Mouse (Mus musculus): ENCODE measurements at regions not wholly inside any gene's neighbourhood (a gene's known extent, or its start where the extent isn't known, plus 50 kb on each side); places are given as distances from the start of the nearest gene placed in this dataset.

GRCm38 (mm10) chr10:37788049-37788448, 649.3 kb upstream of the Marcks start:
- Histone ChIP-seq H3K9ac (ENCODE audit: control insufficient read depth, low read depth, low read length, poor library complexity, severe bottlenecking) (no peak overlapping the region), H3K36me3 (ENCODE audit: control insufficient read depth in 1 of 2, insufficient read depth in 2 of 2, low read length in 2 of 2) (no peaks in the 10 kb centered on the region), H3K27me3 (ENCODE audit: control insufficient read depth in 1 of 2, insufficient read depth in 2 of 2, low read length in 2 of 2) (no peaks in the 10 kb centered on the region), H3K27ac (ENCODE audit: control insufficient read depth, low read depth, low read length) (no peak overlapping the region), H3K4me1 (ENCODE audit: control insufficient read depth in 1 of 2, insufficient read depth in 2 of 2, low read length in 2 of 2) (no peaks in the 10 kb centered on the region), H3K9me3 (replicated peaks; ENCODE audit: insufficient read depth, low read length) (no peaks in the 10 kb centered on the region), H3K4me3 (ENCODE audit: control insufficient read depth in 1 of 2, insufficient read depth in 1 of 2, low read depth in 2 of 2, low read length in 2 of 2) (no peak overlapping the region), H3K79me2 (ENCODE audit: control insufficient read depth, insufficient read depth, low read length, poor library complexity) (no peaks in the 10 kb centered on the region)
- DNase-seq (ENCODE audit: low read depth, low spot score): no peak
- TF ChIP-seq UBTF (IDR thresholded peaks at IDR 0.05; ENCODE audit: borderline replicate concordance, insufficient read depth, low read depth, low read length) (no peak), MAX (IDR thresholded peaks at IDR 0.05; ENCODE audit: low read length) (no peak), E2F4 (IDR thresholded peaks at IDR 0.05; ENCODE audit: borderline replicate concordance, low read depth, low read length) (no peak), HCFC1 (IDR thresholded peaks at IDR 0.05; ENCODE audit: low read depth, low read length) (no peak), MEF2A (IDR thresholded peaks at IDR 0.05; ENCODE audit: extremely low read depth, insufficient replicate concordance, low read depth, low read length, poor library complexity, severe bottlenecking) (no peak), RAD21 (IDR thresholded peaks at IDR 0.05; ENCODE audit: low read depth, low read length) (no peak), POLR2AphosphoS2 (IDR thresholded peaks at IDR 0.05; ENCODE audit: low read length) (no peak), CHD1 (IDR thresholded peaks at IDR 0.05; ENCODE audit: low read depth, low read length) (no peak), MYB (IDR thresholded peaks at IDR 0.05; ENCODE audit: low read depth, low read length) (no peak), SMC3 (IDR thresholded peaks at IDR 0.05; ENCODE audit: low read depth, low read length) (no peak), RCOR1 (IDR thresholded peaks at IDR 0.05; ENCODE audit: low read depth, low read length) (no peak)

DNA sequence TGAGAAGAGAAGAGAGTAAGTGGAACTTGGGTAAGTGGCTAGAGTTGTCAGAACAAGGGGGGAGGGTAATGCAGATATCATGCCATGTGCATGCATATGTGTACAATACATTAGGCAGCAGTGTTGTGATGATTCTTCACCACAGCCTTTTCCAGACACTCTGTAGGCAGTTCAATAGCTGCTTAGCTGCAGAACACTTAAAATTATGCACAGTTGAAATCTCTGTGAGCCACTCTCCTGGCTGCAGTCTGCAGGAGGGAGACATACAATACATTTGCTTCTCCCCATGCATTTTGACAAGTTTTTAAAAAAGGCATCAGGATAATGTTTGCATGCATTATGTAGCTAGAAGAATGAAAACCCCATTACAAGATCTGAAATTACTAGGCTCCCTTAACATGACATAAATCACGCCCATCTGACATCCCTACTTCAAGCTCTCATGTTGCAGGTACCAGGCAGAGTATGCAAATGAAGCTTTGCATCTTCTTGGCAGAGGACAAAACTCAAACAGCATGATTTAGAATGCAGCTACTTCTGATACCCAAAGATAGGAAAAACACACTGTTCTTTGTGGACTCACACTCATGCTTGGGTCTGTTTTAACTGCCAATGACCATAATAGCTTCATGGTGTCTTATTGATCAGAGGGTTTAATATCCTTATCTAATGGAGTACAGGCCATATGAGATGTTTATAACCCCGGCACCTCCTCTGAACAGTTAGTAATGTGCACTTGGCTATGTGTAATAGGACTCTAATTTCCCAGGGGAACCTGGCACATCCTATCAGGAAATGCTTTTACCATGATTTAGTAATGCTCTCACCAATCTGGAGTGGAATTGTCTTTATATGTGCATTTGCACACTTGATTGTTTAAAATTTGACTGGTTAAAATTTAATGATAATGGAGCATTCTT, 640.9 kb upstream of the Marcks start:
- H3K4me1 ChIP-seq (ENCODE audit: control insufficient read depth in 1 of 2, insufficient read depth in 2 of 2, low read length in 2 of 2): no peaks in the 10 kb centered on the region
- H3K36me3 ChIP-seq (ENCODE audit: control insufficient read depth in 1 of 2, insufficient read depth in 2 of 2, low read length in 2 of 2): no peaks in the 10 kb centered on the region
- TF ChIP-seq ETS1 (IDR thresholded peaks at IDR 0.05; ENCODE audit: low read depth, low read length) (no peak), SIN3A (IDR thresholded peaks at IDR 0.05; ENCODE audit: low read length) (no peak), USF1 (IDR thresholded peaks at IDR 0.05; ENCODE audit: low read depth, low read length) (no peak), UBTF (IDR thresholded peaks at IDR 0.05; ENCODE audit: borderline replicate concordance, insufficient read depth, low read depth, low read length) (no peak), NELFE (IDR thresholded peaks at IDR 0.05; ENCODE audit: low read depth, low read length) (no peak), KAT2A (conservative IDR thresholded peaks at IDR 0.05; ENCODE audit: low read depth, low read length) (no peak), NRF1 (IDR thresholded peaks at IDR 0.05; ENCODE audit: insufficient read depth, low read depth, low read length, poor library complexity, severe bottlenecking) (no peak), MAZ (IDR thresholded peaks at IDR 0.05; ENCODE audit: low read depth, low read length) (no peak), SMC3 (IDR thresholded peaks at IDR 0.05; ENCODE audit: low read depth, low read length) (no peak), CHD1 (IDR thresholded peaks at IDR 0.05; ENCODE audit: low read depth, low read length) (no peak)
- DNase-seq (ENCODE audit: low read depth, low spot score): no peak
- no peaks in the 10 kb centered on the region for H3K27me3 ChIP-seq (ENCODE audit: control insufficient read depth in 1 of 2, insufficient read depth in 2 of 2, low read length in 2 of 2)
- H3K9ac ChIP-seq (ENCODE audit: control insufficient read depth, low read depth, low read length, poor library complexity, severe bottlenecking): no peak overlapping the region
- no peaks in the 10 kb centered on the region for H3K9me3 ChIP-seq (replicated peaks; ENCODE audit: insufficient read depth, low read length)
- no peaks in the 10 kb centered on the region for H3K79me2 ChIP-seq (ENCODE audit: control insufficient read depth, insufficient read depth, low read length, poor library complexity)
- H3K27ac ChIP-seq (ENCODE audit: control insufficient read depth, low read depth, low read length): no peak overlapping the region
- H3K4me3 ChIP-seq (ENCODE audit: control insufficient read depth in 1 of 2, insufficient read depth in 1 of 2, low read depth in 2 of 2, low read length in 2 of 2): no peak overlapping the region
